Mouse (Mus musculus) erythroblast, embryonic 14.5 days (primary cell): ENCODE data around the gene Akr1c12. TPM values are rescaled to one million over a fixed set of nuclear protein-coding genes. Genes with fewer than 3 reads are reported as not detected.
"Not testable (repeated sequence)": the region's sequence is repeated elsewhere in the genome, so short reads cannot be mapped to it uniquely, and the experiment has no call there.

Experiments used
- H3K27me3 ChIP-seq: 2 replicates; pipeline ENCODE4 v1.6.1; 2012; ENCODE audit warnings: inconsistent platforms; ENCODE audit not compliant: control insufficient read depth
- H3K36me3 ChIP-seq: 2 replicates; pipeline ENCODE4 v1.6.1; 2012; ENCODE audit warnings: mild to moderate bottlenecking, inconsistent platforms; ENCODE audit not compliant: control insufficient read depth
- H3K4me1 ChIP-seq: 2 replicates; pipeline ENCODE4 v1.6.1; 2012; ENCODE audit warnings: inconsistent platforms; ENCODE audit not compliant: control insufficient read depth
- H3K4me3 ChIP-seq: replicated peaks from 2 replicates; pipeline ENCODE3; 2012; ENCODE audit warnings: moderate library complexity, mild to moderate bottlenecking, inconsistent platforms
- H3K9me3 ChIP-seq: 2 replicates; pipeline ENCODE4 v1.6.1; 2012; ENCODE audit warnings: low read length, inconsistent platforms, mixed read lengths; ENCODE audit not compliant: control insufficient read depth
- GATA1 ChIP-seq: IDR thresholded peaks from 2 replicates; pipeline ENCODE4 v1.6.1; 2012; ENCODE audit warnings: low read length, inconsistent platforms, mixed read lengths
- TAL1 ChIP-seq: IDR thresholded peaks from 3 replicates; pipeline ENCODE4 v1.6.1; 2012; ENCODE audit warnings: low read length, inconsistent platforms, mixed read lengths
- polyA plus RNA-seq: library from polyadenylated mRNA; stranded (reverse); fragments of >175 nt; gene quantifications from 2 replicates; pipeline ENCODE4 v1.2.3, GENCODE M21; 2012

Akr1c12 gene
- polyA plus RNA-seq, 1 experiment: not detected

- no peaks in the 10 kb centered on the region for H3K4me1 ChIP-seq
- no peak overlapping the region for H3K4me3 ChIP-seq
- no peaks in the 10 kb centered on the region for H3K27me3 ChIP-seq
- H3K36me3 ChIP-seq: no peaks in the 10 kb centered on the region
- TF ChIP-seq TAL1: no peak
- no peaks in the 10 kb centered on the region for H3K9me3 ChIP-seq
These were observed 14.2 kb downstream of the Akr1c12 start for GRCm38 (mm10) chr13:4265047-4265446.

GRCm38 (mm10) chr13:4264612-4265011 lies 14.6 kb downstream of the Akr1c12 start:
- Histone ChIP-seq H3K9me3 (no peaks in the 10 kb centered on the region), H3K4me3 (no peak overlapping the region), H3K36me3 (no peaks in the 10 kb centered on the region), H3K27me3 (no peaks in the 10 kb centered on the region), H3K4me1 (no peaks in the 10 kb centered on the region)
- TF ChIP-seq TAL1: no peak
- no peak for TF ChIP-seq GATA1

GRCm38 (mm10) chr13:4257349-4257748 lies 21.9 kb downstream of the Akr1c12 start:
- Histone ChIP-seq H3K4me3 (no peak overlapping the region), H3K36me3 (no peaks in the 10 kb centered on the region; the same call in 1 of the 2 replicates), H3K4me1 (no peaks in the 10 kb centered on the region), H3K27me3 (no peaks in the 10 kb centered on the region), H3K9me3 (peaks cover 5% of the 10 kb centered on the region; the same call in 1 of the 2 replicates)
- TF ChIP-seq TAL1 (no peak), GATA1 (no peak)

DNA sequence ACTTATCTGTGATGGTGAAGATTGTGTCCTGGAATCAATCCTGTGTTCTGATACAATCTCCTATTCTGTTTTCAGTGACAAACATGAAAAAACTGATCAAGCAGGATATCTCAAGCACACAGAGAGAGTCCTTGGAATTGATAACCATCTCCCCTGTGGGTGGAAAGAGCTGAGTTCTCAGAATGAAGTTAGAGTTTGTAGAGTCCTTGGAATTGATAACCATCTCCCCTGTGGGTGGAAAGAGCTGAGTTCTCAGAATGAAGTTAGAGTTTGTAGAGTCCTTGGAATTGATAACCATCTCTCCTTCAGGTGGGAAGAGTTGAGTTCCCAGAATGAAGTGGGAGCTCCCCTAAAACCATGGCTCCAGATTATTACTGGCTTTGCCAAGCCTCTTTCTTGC lies 22.3 kb downstream of the Akr1c12 start:
- not testable (repeated sequence) for H3K9me3 ChIP-seq, H3K4me3 ChIP-seq, H3K4me1 ChIP-seq, H3K27me3 ChIP-seq, H3K36me3 ChIP-seq

- Histone ChIP-seq H3K36me3 (no peaks in the 10 kb centered on the region; the same call in 1 of the 2 replicates), H3K9me3 (no peaks in the 10 kb centered on the region), H3K4me1 (no peaks in the 10 kb centered on the region), H3K4me3 (no peak overlapping the region), H3K27me3 (no peaks in the 10 kb centered on the region)
- TF ChIP-seq TAL1: no peak
- no peak for TF ChIP-seq GATA1
These were observed 29.9 kb downstream of the Akr1c12 start for GRCm38 (mm10) chr13:4249347-4249746.

GRCm38 (mm10) chr13:4244861-4245559 lies 34.2 kb downstream of the Akr1c12 start:
- no peak overlapping the region for H3K4me3 ChIP-seq

DNA sequence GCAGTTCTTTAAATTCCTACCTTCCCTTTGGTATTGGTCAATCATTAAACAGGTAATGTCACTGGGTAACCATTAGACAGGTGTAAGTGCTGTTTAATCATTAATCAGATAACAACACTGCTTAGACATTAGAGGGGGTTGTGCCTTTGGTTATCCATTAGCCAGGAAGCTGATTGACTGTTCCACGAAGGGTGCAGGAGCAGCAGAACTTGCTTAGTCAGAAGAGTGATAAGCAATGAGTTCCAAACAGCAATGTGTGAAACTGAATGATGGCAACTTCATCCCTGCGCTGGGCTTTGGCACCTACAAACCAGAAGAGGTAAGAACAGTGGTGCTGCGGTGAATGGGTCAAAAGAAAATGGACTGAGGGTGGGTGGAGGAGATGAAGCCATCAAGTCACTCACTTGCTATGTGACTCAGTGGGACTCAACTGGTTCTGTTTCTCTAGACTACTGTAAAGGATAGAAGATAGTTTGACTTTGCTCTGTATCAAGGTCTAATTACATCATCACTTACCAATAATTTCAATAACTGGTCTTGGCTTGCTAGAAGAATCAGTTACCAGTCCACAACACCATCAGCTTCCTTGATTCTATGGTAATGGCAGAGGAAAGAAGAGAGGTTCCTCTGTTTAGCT lies 45.6 kb downstream of the Akr1c12 start:
- H3K4me3 ChIP-seq: peak overlapping the region; percentile 38
- no peaks in the 10 kb centered on the region; the same call in 1 of the 2 replicates for H3K36me3 ChIP-seq
- no peaks in the 10 kb centered on the region for H3K27me3 ChIP-seq
- no peaks in the 10 kb centered on the region for H3K4me1 ChIP-seq
- no peaks in the 10 kb centered on the region for H3K9me3 ChIP-seq
- TF ChIP-seq GATA1: no peak
- TF ChIP-seq TAL1: no peak

More at GRCm38 (mm10) chr13:4244861-4245559, 34.2 kb downstream of the Akr1c12 start:
- Histone ChIP-seq H3K9me3 (no peaks in the 10 kb centered on the region), H3K36me3 (no peaks in the 10 kb centered on the region; the same call in 1 of the 2 replicates), H3K4me1 (no peaks in the 10 kb centered on the region), H3K27me3 (no peaks in the 10 kb centered on the region)
- no peak for TF ChIP-seq TAL1
- no peak for TF ChIP-seq GATA1

DNA sequence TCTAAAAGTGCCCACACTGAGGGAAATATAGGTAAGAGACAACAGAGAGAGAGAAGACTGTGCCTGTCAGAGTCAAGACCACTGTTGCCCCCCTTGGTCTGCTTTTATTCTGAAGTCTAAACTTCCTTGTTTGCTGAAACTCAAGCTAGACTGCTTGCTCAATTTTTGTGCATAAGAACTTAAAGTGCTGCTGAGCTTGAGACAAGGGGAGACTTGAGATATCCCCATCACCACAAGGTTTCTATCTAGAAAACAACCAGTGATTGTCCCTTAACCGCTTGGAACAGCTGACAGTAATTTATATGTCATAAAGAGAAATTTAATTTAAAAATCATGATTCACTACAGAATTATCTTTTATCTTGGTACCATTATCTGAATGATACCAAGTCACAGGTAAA lies 46.1 kb downstream of the Akr1c12 start:
- no peaks in the 10 kb centered on the region for H3K4me1 ChIP-seq
- no peaks in the 10 kb centered on the region for H3K9me3 ChIP-seq
- no peaks in the 10 kb centered on the region for H3K36me3 ChIP-seq
- no peak overlapping the region for H3K4me3 ChIP-seq
- no peaks in the 10 kb centered on the region for H3K27me3 ChIP-seq
- no peak for TF ChIP-seq TAL1
- no peak for TF ChIP-seq GATA1

- no peaks in the 10 kb centered on the region for H3K4me1 ChIP-seq
- no peak for TF ChIP-seq GATA1
- TF ChIP-seq TAL1: no peak
- no peaks in the 10 kb centered on the region for H3K36me3 ChIP-seq
These were observed 48.2 kb downstream of the Akr1c12 start for GRCm38 (mm10) chr13:4230841-4231623.

More at GRCm38 (mm10) chr13:4230841-4231623, 48.2 kb downstream of the Akr1c12 start:
- Histone ChIP-seq H3K9me3 (no peaks in the 10 kb centered on the region), H3K27me3 (no peaks in the 10 kb centered on the region), H3K4me3 (no peak overlapping the region)
